Mouse (Mus musculus) layer of hippocampus, postnatal 10 days (tissue): ENCODE data around the gene Paqr9. TPM values are rescaled to one million over a fixed set of nuclear protein-coding genes. Genes with fewer than 3 reads are reported as not detected.

Experiments used
- total RNA-seq, 2 experiments: library from RNA; stranded (reverse); gene quantifications; 2 replicates each; pipeline ENCODE4 v1.2.3; 2021

Paqr9 gene
- total RNA-seq, 2 experiments from 2014 or later = 42.6 to 47.8 TPM

Other genes with a start within 250 kb of the Paqr9 start
- 100 to 1,000 TPM; 138 to 140 TPM for gene Chst2, start 152.9 kb upstream of the Paqr9 start, total RNA-seq
- gene U2surp, start 47.7 kb upstream of the Paqr9 start, total RNA-seq = 10 to 100 TPM; 68.7 to 90.3 TPM
- 1 to 10 TPM; 2.1 to 3.1 TPM for gene Pcolce2, start 77.9 kb downstream of the Paqr9 start, total RNA-seq
- gene Trpc1, start 190.7 kb downstream of the Paqr9 start, total RNA-seq = 10 to 100 TPM; 42.1 to 51.5 TPM